Mouse (Mus musculus): ENCODE measurements around the gene Srcin1.

Srcin1 gene

DNA sequence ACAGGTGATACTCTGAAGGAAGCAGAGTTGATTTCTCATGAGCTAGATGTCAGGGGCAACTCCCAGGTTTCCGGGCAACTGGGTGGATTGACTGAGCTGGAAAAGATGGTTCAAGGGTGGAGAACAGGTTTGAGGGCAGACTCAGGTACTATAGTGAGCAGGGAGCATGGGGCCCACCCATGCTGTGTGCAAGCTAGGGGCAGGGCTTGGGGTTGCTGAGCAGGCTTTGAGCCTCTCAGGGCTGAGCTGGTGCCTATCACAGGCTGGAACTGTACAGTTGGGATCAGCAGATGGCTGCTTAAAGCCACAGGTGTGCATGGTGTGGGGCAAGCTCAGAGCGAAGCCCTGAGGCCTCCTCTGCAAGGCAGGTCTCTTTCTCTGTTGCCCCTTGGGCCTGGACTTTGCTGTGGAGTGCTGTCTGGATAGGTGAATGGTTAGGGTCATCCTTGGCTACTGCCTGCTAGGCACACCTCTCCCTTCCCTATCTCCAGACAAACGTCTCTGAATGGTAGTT, 114.6 kb downstream of the Srcin1 start:
- no peak for DNase-seq

All from kidney, adult 18-20 months (tissue).